Mouse (Mus musculus) ES-Bruce4 (cell line): ENCODE measurements around the gene Myo18a. TPM values are rescaled to one million over a fixed set of nuclear protein-coding genes. Genes with fewer than 3 reads are reported as not detected.

Experiments
- H3K27ac ChIP-seq: 2 replicates; pipeline ENCODE4 v1.5.1; 2012; ENCODE audit warnings: low read length, inconsistent platforms; ENCODE audit not compliant: insufficient read depth
- H3K27me3 ChIP-seq: 2 replicates; pipeline ENCODE4 v1.6.1; 2012; ENCODE audit warnings: mild to moderate bottlenecking, low read length, inconsistent platforms; ENCODE audit not compliant: control insufficient read depth, poor library complexity, insufficient read depth, severe bottlenecking
- H3K36me3 ChIP-seq: 2 replicates; pipeline ENCODE4 v1.6.1; 2012; ENCODE audit warnings: inconsistent platforms, mild to moderate bottlenecking, low read length, moderate library complexity; ENCODE audit not compliant: control insufficient read depth, poor library complexity, insufficient read depth, severe bottlenecking
- H3K4me1 ChIP-seq: one replicate; pipeline ENCODE4 v1.8.1; 2011; ENCODE audit warnings: low read length; ENCODE audit not compliant: control insufficient read depth, insufficient read depth
- H3K4me3 ChIP-seq: 2 replicates; pipeline ENCODE4 v1.5.1; 2011; ENCODE audit warnings: low read depth, mild to moderate bottlenecking, low read length
- H3K9ac ChIP-seq: 2 replicates; pipeline ENCODE4 v1.6.1; 2012; ENCODE audit warnings: low read depth, mild to moderate bottlenecking, inconsistent platforms; ENCODE audit not compliant: poor library complexity, severe bottlenecking
- H3K9me3 ChIP-seq: replicated peaks from 2 replicates; pipeline ENCODE4 v1.6.1; 2012; ENCODE audit warnings: mild to moderate bottlenecking, low read length, inconsistent platforms; ENCODE audit not compliant: control insufficient read depth, poor library complexity, insufficient read depth, severe bottlenecking
- CTCF ChIP-seq: IDR thresholded peaks from one replicate; pipeline ENCODE4 v1.8.1; 2011; ENCODE audit warnings: low read depth, low read length
- EP300 ChIP-seq: IDR thresholded peaks from 2 replicates; pipeline ENCODE4 v1.6.1; 2011; ENCODE audit warnings: low read depth, low read length; ENCODE audit not compliant: insufficient read depth
- POLR2A ChIP-seq: IDR thresholded peaks from one replicate; pipeline ENCODE4 v1.8.1; 2011; ENCODE audit warnings: low read length; ENCODE audit not compliant: insufficient read depth
- polyA plus RNA-seq: library from polyadenylated mRNA; stranded (reverse); fragments of >200 nt; gene quantifications from 2 replicates; pipeline ENCODE4 v1.2.4, GENCODE M21; 2011; ENCODE audit warnings: low read depth; ENCODE audit not compliant: missing spikeins, insufficient read depth, insufficient read length

Myo18a gene
- polyA plus RNA-seq, 1 experiment, result 59.6 TPM

- Histone ChIP-seq H3K27ac (peak within 1 kb of the TSS; percentile 83), H3K36me3 (no peaks in the 10 kb centered on the region), H3K9ac (no peak within 1 kb of the TSS), H3K4me3 (no peak within 1 kb of the TSS), H3K9me3 (no peaks in the 10 kb centered on the region), H3K27me3 (no peaks in the 10 kb centered on the region), H3K4me1 (peaks cover 26% of the 10 kb centered on the region)
- TF ChIP-seq CTCF (no peak), POLR2A (no peak), EP300 (no peak)
These were observed 24.7 kb downstream of the Myo18a start, which contains the start of gene Gm10277 for GRCm38 (mm10) chr11:77787707-77788106. TSS of gene Gm10277 (minus strand) at chr11:77787747.

DNA sequence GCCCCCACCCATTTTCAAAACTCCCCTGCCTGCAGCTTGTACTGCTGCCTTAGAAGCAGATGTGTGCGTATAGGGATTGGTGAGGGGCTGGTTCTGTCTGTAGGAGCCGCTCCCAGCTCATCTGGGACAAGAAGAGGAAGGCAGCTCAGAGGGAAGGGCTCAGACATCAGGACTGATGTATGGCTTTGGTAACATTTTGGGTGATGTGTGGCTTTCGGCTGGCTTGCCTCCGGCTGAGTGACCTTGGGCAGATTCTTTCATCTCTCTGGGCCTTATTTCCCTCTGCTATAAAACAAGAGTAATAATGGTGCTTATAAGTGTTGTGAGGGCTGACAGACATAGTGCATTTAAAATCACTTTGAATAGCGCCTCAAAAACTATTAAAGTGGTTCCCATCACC, 26.5 kb downstream of the Myo18a start:
- Histone ChIP-seq H3K4me1 (peaks cover 13% of the 10 kb centered on the region), H3K27me3 (no peaks in the 10 kb centered on the region)
- no peak for TF ChIP-seq CTCF
- no peak for TF ChIP-seq POLR2A
- TF ChIP-seq EP300, result no peak

GRCm38 (mm10) chr11:77790286-77790685, 27.2 kb downstream of the Myo18a start:
- H3K27ac ChIP-seq, result peak overlapping the region; percentile 46
- no peaks in the 10 kb centered on the region for H3K9me3 ChIP-seq
- H3K4me3 ChIP-seq, result no peak overlapping the region
- no peak overlapping the region for H3K9ac ChIP-seq
- no peaks in the 10 kb centered on the region for H3K27me3 ChIP-seq
- H3K36me3 ChIP-seq, result no peaks in the 10 kb centered on the region
- TF ChIP-seq POLR2A (no peak), CTCF (no peak), EP300 (no peak)
- peaks cover 12% of the 10 kb centered on the region for H3K4me1 ChIP-seq

More for the DNA sequence above, 26.5 kb downstream of the Myo18a start:
- Histone ChIP-seq H3K9ac (no peak overlapping the region), H3K9me3 (no peaks in the 10 kb centered on the region), H3K4me3 (no peak overlapping the region), H3K27ac (no peak overlapping the region), H3K36me3 (no peaks in the 10 kb centered on the region)

DNA sequence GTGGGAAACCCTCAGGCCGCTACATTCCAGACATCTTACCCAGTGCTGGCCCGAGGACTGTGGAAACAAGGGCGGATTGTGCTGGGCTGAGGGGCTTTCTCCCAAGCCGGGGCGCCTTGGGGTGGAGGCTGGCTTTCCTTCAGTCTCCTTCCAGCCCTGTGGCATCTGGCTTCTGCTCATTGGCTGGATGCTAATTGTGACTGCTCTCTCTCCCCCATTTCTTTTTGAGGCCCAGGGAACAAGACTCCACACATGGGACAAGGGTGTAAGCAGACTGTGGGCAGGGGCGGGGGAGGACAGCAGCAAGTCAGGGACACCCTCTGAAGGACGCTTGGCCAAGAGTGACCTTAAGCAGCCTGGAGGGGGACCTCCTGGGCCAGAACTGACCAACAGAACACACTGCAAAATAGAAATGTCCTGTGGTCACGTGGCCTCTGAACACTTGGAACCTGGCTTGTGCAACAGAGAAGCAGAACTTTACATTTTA, 28.2 kb downstream of the Myo18a start:
- Histone ChIP-seq H3K27ac (peak overlapping the region; percentile 46), H3K9ac (0 out of 2 replicates have a peak overlapping the region, but pooled peaks have one; percentile 15)

GRCm38 (mm10) chr11:77791752-77792565, 28.9 kb downstream of the Myo18a start:
- no peak overlapping the region for H3K4me3 ChIP-seq
- H3K4me1 ChIP-seq, result peaks cover 6% of the 10 kb centered on the region
- peak overlapping the region; percentile 15; the same call in 1 of the 2 replicates for H3K9ac ChIP-seq
- no peak for TF ChIP-seq CTCF
- TF ChIP-seq POLR2A, result no peak
- no peak for TF ChIP-seq EP300
- H3K27ac ChIP-seq, result peak overlapping the region; percentile 58
- no peaks in the 10 kb centered on the region for H3K9me3 ChIP-seq
- H3K27me3 ChIP-seq, result no peaks in the 10 kb centered on the region
- H3K36me3 ChIP-seq, result no peaks in the 10 kb centered on the region

More for the DNA sequence above, 28.2 kb downstream of the Myo18a start:
- no peaks in the 10 kb centered on the region for H3K27me3 ChIP-seq
- peaks cover 7% of the 10 kb centered on the region for H3K4me1 ChIP-seq
- no peak overlapping the region for H3K4me3 ChIP-seq
- no peaks in the 10 kb centered on the region for H3K9me3 ChIP-seq
- no peaks in the 10 kb centered on the region for H3K36me3 ChIP-seq
- no peak for TF ChIP-seq CTCF
- no peak for TF ChIP-seq EP300
- no peak for TF ChIP-seq POLR2A

DNA sequence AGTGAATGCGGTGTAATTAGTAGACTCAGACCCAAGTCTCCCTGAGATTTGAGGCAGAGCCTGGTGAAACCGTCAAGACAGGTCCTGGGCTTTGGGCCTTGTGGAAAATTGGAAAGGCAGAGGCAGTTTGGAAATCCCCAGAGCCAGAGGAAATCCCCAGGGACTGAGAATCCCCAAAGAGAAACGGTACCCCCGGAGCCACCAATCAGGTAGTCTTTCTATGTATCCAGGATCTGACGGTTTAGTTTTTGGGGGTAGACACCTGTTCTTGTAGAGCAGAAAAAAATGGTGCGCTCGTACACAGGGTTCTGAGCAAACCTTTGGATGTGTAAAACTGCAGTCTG, 29.5 kb downstream of the Myo18a start:
- peak overlapping the region; percentile 15; the same call in 1 of the 2 replicates for H3K9ac ChIP-seq
- peaks cover 6% of the 10 kb centered on the region for H3K4me1 ChIP-seq
- H3K27me3 ChIP-seq, result no peaks in the 10 kb centered on the region
- H3K27ac ChIP-seq, result peak overlapping the region; percentile 58
- no peak overlapping the region for H3K4me3 ChIP-seq
- TF ChIP-seq EP300 (no peak), POLR2A (no peak), CTCF (no peak)
- H3K9me3 ChIP-seq, result no peaks in the 10 kb centered on the region
- H3K36me3 ChIP-seq, result no peaks in the 10 kb centered on the region
